Mouse (Mus musculus) brain, embryonic 14.5 days (tissue): ENCODE measurements around the gene Adgra1.

Experiments used
- CTCF ChIP-seq: fragments of 200-500 bp; IDR thresholded peaks from 2 replicates; pipeline ENCODE4 v1.5.1; 2012; ENCODE audit warnings: inconsistent platforms, mild to moderate bottlenecking, moderate library complexity, borderline replicate concordance; ENCODE audit not compliant: insufficient read depth, insufficient read length; ENCODE audit errors: extremely low read depth
- POLR2A ChIP-seq: fragments of 200-500 bp; IDR thresholded peaks from 2 replicates; pipeline ENCODE4 v1.6.1; 2012; ENCODE audit warnings: mild to moderate bottlenecking, inconsistent platforms, borderline replicate concordance; ENCODE audit not compliant: poor library complexity, insufficient read depth, insufficient read length, severe bottlenecking; ENCODE audit errors: extremely low read depth

DNA sequence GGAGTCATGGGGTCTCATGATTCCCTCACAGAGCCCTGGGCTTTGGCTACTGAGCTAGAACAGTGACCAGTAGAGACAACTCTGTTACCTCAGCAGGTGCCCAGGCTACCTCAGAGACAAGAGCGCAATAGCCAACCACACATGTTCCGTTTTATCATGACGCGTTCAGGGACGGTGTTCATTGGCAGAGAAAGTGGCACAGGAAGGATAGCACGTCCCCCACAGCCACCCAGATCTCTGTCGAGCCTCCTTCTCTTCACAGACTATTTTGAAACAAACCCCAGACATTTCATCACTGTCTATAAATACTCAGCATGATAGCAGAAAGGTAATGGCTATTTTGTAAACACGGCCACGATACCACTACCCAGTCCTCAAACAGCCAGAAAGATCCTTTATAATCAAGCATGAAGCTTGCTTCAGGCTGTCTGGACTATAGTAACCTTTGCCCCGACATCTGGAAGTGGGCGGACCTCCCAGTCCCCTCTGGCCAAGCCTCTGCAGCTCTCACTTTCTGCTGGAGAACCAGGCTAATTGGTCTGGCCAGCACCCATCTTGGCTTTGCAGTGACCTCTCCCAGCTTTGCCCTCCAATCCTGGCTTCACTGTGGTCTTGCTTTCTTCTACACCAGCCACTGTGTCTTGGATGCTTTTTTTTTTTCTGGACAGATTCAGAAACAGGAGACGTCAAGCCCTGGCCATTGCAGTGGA lies 11.5 kb upstream of the Adgra1 start:
- TF ChIP-seq POLR2A (no peak), CTCF (no peak)
